Mouse (Mus musculus) cerebral cortex, adult 2 months (tissue): ENCODE measurements around the gene Col19a1.

Experiments used
- WGBS: fragments of 180-500 bp; shearing (Covaris S2); methylation state at CpG from one replicate; pipeline ENCODE4 v1.1.7; 2018; 5-methylcytosine and 5-hydroxymethylcytosine counted together

Gene Col19a1

GRCm38 (mm10) chr1:24226941-24227711, 360.1 kb downstream of the Col19a1 start:
- 39% methylated on average over 6 of the region's 6 CpGs for WGBS

GRCm38 (mm10) chr1:24225825-24226526, 361.3 kb downstream of the Col19a1 start:
- WGBS, result 65% methylated on average over 4 of the region's 4 CpGs

GRCm38 (mm10) chr1:24222981-24223612, 364.2 kb downstream of the Col19a1 start:
- 58% methylated on average over 8 of the region's 8 CpGs for WGBS

GRCm38 (mm10) chr1:24222231-24222630, 365.0 kb downstream of the Col19a1 start:
- WGBS, result 83% methylated on average over 2 of the region's 2 CpGs

- 25% methylated on average over 6 of the region's 6 CpGs for WGBS
Observed at GRCm38 (mm10) chr1:24219041-24219440, 368.2 kb downstream of the Col19a1 start.
